Mouse (Mus musculus) heart, adult 18-20 months (tissue): ENCODE measurements around the gene Ass1. TPM values are rescaled to one million over a fixed set of nuclear protein-coding genes. Genes with fewer than 3 reads are reported as not detected.
"Not testable (repeated sequence)": the region's sequence is repeated elsewhere in the genome, so short reads cannot be mapped to it uniquely, and the experiment has no call there.

ENCODE experiments used
- DNase-seq, 2 experiments: peaks; one replicate each; pipeline ENCODE4 v3.0.0; 2021 to 2022; ENCODE audit warnings: mixed read lengths in 1 of 2
- total RNA-seq, 2 experiments: library from RNA; stranded (reverse); gene quantifications; 2 replicates each; pipeline ENCODE4 v1.2.3; 2021

The Ass1 gene
- total RNA-seq, 2 experiments from 2014 or later = 5.2 to 7.6 TPM

- peak; percentile 74 to 84 for DNase-seq
Measured at GRCm38 (mm10) chr2:31537054-31537453, 67.0 kb downstream of the Ass1 start.

- no peak for DNase-seq
Measured at GRCm38 (mm10) chr2:31538745-31539144, 68.7 kb downstream of the Ass1 start.

GRCm38 (mm10) chr2:31541581-31541980 is 71.6 kb downstream of the Ass1 start:
- DNase-seq = no peak

- DNase-seq = no peak
Measured at GRCm38 (mm10) chr2:31547726-31548125, 77.7 kb downstream of the Ass1 start.

- DNase-seq = peak in 1 of 2 experiments; percentile 6
Measured at GRCm38 (mm10) chr2:31550503-31550902, 80.5 kb downstream of the Ass1 start.

- DNase-seq = not testable (repeated sequence)
Measured at GRCm38 (mm10) chr2:31551351-31551750, 81.3 kb downstream of the Ass1 start.

GRCm38 (mm10) chr2:31551971-31552370 is 82.0 kb downstream of the Ass1 start:
- no peak for DNase-seq

GRCm38 (mm10) chr2:31554619-31555018 is 84.6 kb downstream of the Ass1 start:
- no peak for DNase-seq

Other genes with a start within 250 kb of the Ass1 start
- 10 to 100 TPM; 12.2 to 12.7 TPM for gene Ncs1, start 224.4 kb upstream of the Ass1 start, total RNA-seq
- gene Hmcn2, start 155.8 kb upstream of the Ass1 start, total RNA-seq = 1 to 10 TPM; 6.1 to 7.3 TPM
- gene Fubp3, start 102.4 kb downstream of the Ass1 start, total RNA-seq = 10 to 100 TPM; 11.1 to 11.2 TPM
- not detected for gene Prdm12, start 169.8 kb downstream of the Ass1 start, total RNA-seq
- 10 to 100 TPM in 1 of 2 experiments, 1 to 10 TPM in 1; 8.2 to 10.1 TPM for gene Exosc2, start 200.5 kb downstream of the Ass1 start, total RNA-seq
- gene Abl1, start 218.2 kb downstream of the Ass1 start, total RNA-seq = 10 to 100 TPM; 25.5 to 26.5 TPM